Mouse (Mus musculus): ENCODE data around the gene Cptp. TPM values are rescaled to one million over a fixed set of nuclear protein-coding genes. Genes with fewer than 3 reads are reported as not detected.

Gene Cptp
- polyA plus RNA-seq, 1 experiment from 2014 or later: 18.6 TPM

DNA sequence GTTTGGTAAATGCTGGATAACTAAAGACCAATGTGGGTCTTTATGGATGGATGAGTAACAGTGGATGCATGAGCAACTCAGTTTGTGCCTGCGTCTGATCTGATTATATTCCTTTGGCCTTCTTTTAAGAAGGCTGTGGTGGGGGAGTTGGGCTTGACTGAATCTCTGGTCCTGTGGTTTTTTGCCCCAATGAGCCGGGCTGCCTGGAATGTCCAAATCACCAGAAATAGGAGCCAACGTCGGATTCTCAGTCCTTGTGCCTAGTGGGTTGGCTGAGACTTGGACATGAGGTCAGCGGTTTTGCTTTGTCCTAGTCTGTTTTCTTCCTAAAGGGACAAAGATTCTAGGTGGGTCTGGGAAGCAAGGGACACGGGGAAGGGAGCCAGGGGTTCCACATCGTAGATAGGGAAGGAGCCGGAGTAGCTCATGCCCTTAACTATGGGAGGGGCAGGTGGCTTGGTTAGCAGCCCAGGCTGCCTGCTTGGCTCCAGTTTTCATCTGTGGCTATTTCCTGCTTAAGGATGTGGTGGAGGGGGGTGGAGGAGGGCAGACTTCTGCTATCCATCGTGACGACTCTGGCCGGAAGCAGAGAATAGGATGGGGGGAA lies 31.7 kb downstream of the Cptp start:
- H3K4me3 ChIP-seq: 0 out of 2 replicates have a peak overlapping the region, but pooled peaks have one; percentile 8
- H3K27ac ChIP-seq (replicated peaks): no peak overlapping the region
- DNase-seq (ENCODE audit: low spot score): no peak
- 85% methylated on average over 11 of the region's 11 CpGs for WGBS
- H3K4me1 ChIP-seq: peaks cover 60% of the 10 kb centered on the region
- H3K9me3 ChIP-seq: no peaks in the 10 kb centered on the region
- H3K27me3 ChIP-seq (replicated peaks; ENCODE audit: low read depth, poor library complexity, severe bottlenecking): peaks cover 19% of the 10 kb centered on the region
- H3K36me3 ChIP-seq (replicated peaks): peaks cover 30% of the 10 kb centered on the region

DNA sequence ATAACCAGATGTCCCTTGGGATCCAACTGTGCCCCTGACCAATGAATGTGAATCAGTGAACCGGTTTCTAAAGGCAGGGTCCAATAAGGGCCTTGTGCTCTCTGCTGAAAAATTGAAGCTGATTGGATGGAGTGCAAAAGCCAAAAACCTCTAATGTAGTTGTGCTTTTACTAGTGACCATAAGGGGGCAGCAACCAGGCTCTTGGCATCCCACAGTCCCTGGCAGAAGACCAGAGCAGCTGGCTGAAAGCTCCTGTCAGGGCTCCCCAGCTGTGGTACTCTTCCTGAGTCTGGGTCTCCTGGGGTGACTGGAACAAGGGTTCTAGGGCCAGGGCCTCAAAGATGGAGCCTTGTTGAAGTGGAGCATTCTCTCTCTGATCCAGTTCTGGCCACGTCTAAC lies 35.4 kb downstream of the Cptp start:
- DNase-seq (ENCODE audit: low spot score): peak; percentile 76
- Histone ChIP-seq H3K36me3 (replicated peaks) (peaks cover 34% of the 10 kb centered on the region), H3K27me3 (replicated peaks; ENCODE audit: low read depth, poor library complexity, severe bottlenecking) (no peaks in the 10 kb centered on the region), H3K27ac (replicated peaks) (no peak overlapping the region), H3K9me3 (no peaks in the 10 kb centered on the region), H3K4me1 (peaks cover 36% of the 10 kb centered on the region), H3K4me3 (peak overlapping the region; percentile 23; the same call in 1 of the 2 replicates)
- WGBS: 39% methylated on average over 2 of the region's 2 CpGs

GRCm38 (mm10) chr4:155833234-155833633 lies 36.0 kb downstream of the Cptp start:
- no peaks in the 10 kb centered on the region for H3K27me3 ChIP-seq (replicated peaks; ENCODE audit: low read depth, poor library complexity, severe bottlenecking)

GRCm38 (mm10) chr4:155832321-155832720 lies 36.9 kb downstream of the Cptp start:
- DNase-seq (ENCODE audit: low spot score): no peak
- Histone ChIP-seq H3K27me3 (replicated peaks; ENCODE audit: low read depth, poor library complexity, severe bottlenecking) (no peaks in the 10 kb centered on the region), H3K36me3 (replicated peaks) (peaks cover 47% of the 10 kb centered on the region), H3K9me3 (no peaks in the 10 kb centered on the region), H3K4me1 (peaks cover 24% of the 10 kb centered on the region), H3K4me3 (peak overlapping the region; percentile 93), H3K27ac (replicated peaks) (peak overlapping the region; percentile 86)
- WGBS: 56% methylated on average over 10 of the region's 10 CpGs

More at GRCm38 (mm10) chr4:155833234-155833633, 36.0 kb downstream of the Cptp start:
- DNase-seq (ENCODE audit: low spot score): no peak
- Histone ChIP-seq H3K27ac (replicated peaks) (no peak overlapping the region), H3K36me3 (replicated peaks) (peaks cover 38% of the 10 kb centered on the region), H3K9me3 (no peaks in the 10 kb centered on the region), H3K4me1 (peaks cover 31% of the 10 kb centered on the region), H3K4me3 (peak overlapping the region; percentile 93)
- 85% methylated on average over 4 of the region's 4 CpGs for WGBS

DNA sequence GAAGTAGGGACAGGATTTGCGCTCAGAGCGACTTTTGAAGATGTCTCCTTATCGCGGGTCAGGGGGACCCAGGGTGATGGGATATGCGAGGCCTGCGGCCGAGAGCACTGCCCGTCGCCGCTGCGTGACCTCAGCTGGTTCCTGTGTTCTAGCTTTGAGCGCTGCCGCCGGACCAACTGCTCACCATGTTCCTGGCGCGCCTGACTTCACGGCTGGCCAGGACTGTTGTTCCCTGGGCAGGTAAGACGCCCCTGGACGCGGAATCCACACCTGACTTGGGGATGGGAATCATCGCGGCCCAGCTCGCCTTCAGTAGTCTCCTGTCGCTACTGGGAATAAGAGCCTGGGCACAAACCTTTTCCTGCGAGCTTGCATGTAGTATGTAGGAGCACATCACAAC lies 37.4 kb downstream of the Cptp start:
- Histone ChIP-seq H3K4me1 (peaks cover 24% of the 10 kb centered on the region), H3K4me3 (peak overlapping the region; percentile 93), H3K27ac (replicated peaks) (peak overlapping the region; percentile 86), H3K36me3 (replicated peaks) (peaks cover 52% of the 10 kb centered on the region), H3K9me3 (no peaks in the 10 kb centered on the region), H3K27me3 (replicated peaks; ENCODE audit: low read depth, poor library complexity, severe bottlenecking) (no peaks in the 10 kb centered on the region)
- whole genome bisulfite sequencing: 1% methylated on average over 25 of the region's 25 CpGs
- DNase-seq (ENCODE audit: low spot score): no peak

DNA sequence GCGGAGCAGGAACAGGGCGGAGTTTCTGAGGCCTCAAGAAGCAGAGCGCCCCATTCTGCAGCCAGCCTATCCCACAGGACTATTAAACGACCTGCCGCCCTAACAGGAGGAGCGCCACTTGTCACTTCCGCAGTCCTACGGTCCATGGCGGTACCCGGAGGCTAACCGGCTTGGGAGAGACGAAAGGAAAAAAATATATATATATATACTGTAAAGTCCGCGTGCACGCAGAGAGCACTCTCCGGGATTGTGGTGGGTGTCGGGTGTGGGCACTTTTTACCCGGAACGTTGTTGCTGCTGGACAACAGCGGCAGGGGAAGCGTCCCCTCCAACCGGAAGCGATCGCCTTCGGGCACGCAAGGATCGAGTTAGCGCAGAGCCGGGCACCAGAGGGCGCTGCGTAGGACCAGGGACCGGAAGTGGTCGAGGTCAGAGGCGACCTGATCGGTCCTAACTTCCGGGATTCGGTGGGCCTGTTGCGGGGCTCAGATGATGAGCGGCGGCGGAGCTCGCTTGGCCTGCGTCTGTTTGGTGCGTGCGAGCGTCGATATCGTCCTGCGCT lies 38.0 kb downstream of the Cptp start, which contains the start of gene Aurkaip1:
Gene Aurkaip1, plus strand, starts transcription at position 68 of the 562 bp plus-strand sequence.
- Histone ChIP-seq H3K4me1 (peaks cover 24% of the 10 kb centered on the region), H3K36me3 (replicated peaks) (peaks cover 57% of the 10 kb centered on the region), H3K27me3 (replicated peaks; ENCODE audit: low read depth, poor library complexity, severe bottlenecking) (no peaks in the 10 kb centered on the region), H3K27ac (replicated peaks) (peak within 1 kb of the TSS; percentile 86), H3K4me3 (peak within 1 kb of the TSS; percentile 93), H3K9me3 (no peaks in the 10 kb centered on the region)
- WGBS: under 1% methylated on average over 49 of the region's 49 CpGs
- DNase-seq (ENCODE audit: low spot score): peak; percentile 97

- peaks cover 24% of the 10 kb centered on the region for H3K4me1 ChIP-seq
- H3K27ac ChIP-seq (replicated peaks): no peak overlapping the region
- H3K36me3 ChIP-seq (replicated peaks): peaks cover 64% of the 10 kb centered on the region
- 57% methylated on average over 8 of the region's 8 CpGs for WGBS
- peak overlapping the region; percentile 93 for H3K4me3 ChIP-seq
- DNase-seq (ENCODE audit: low spot score): no peak
- H3K9me3 ChIP-seq: no peaks in the 10 kb centered on the region
- no peaks in the 10 kb centered on the region for H3K27me3 ChIP-seq (replicated peaks; ENCODE audit: low read depth, poor library complexity, severe bottlenecking)
Measured at GRCm38 (mm10) chr4:155830596-155830995, 38.6 kb downstream of the Cptp start.

DNA sequence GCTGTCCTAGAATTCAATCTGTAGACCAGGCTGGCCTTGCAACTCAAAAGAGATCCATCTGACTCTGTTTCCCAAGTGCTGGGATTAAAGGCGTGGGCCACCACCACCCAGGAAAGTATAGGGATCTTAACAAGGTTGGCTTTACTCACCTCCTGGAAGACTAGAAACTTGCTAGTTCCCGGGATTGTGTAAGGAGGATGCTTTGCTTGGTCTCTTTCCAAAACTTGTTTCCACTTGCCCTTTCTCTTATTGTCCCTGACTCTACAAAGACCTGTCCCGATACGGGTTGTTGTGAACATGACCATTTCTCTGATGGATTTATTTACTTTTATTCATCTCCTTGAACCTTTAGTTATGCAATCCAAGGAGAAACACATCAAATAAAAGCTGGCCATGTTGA lies 39.4 kb downstream of the Cptp start:
- H3K27ac ChIP-seq (replicated peaks): no peak overlapping the region
- no peak overlapping the region for H3K4me3 ChIP-seq
- H3K36me3 ChIP-seq (replicated peaks): peaks cover 66% of the 10 kb centered on the region
- no peak for DNase-seq (ENCODE audit: low spot score)
- H3K9me3 ChIP-seq: no peaks in the 10 kb centered on the region
- H3K27me3 ChIP-seq (replicated peaks; ENCODE audit: low read depth, poor library complexity, severe bottlenecking): no peaks in the 10 kb centered on the region
- H3K4me1 ChIP-seq: peaks cover 24% of the 10 kb centered on the region
- WGBS: 91% methylated on average over 4 of the region's 4 CpGs

GRCm38 (mm10) chr4:155823443-155823842 lies 45.8 kb downstream of the Cptp start:
- 97% methylated on average over 16 of the region's 16 CpGs for WGBS
- Histone ChIP-seq H3K9me3 (no peaks in the 10 kb centered on the region), H3K4me3 (no peak overlapping the region), H3K4me1 (no peaks in the 10 kb centered on the region), H3K27ac (replicated peaks) (no peak overlapping the region), H3K27me3 (replicated peaks; ENCODE audit: low read depth, poor library complexity, severe bottlenecking) (no peaks in the 10 kb centered on the region), H3K36me3 (replicated peaks) (peaks cover 100% of the 10 kb centered on the region)
- DNase-seq (ENCODE audit: low spot score): no peak

GRCm38 (mm10) chr4:155821025-155821424 lies 48.2 kb downstream of the Cptp start:
- 81% methylated on average over 7 of the region's 7 CpGs for WGBS
- Histone ChIP-seq H3K36me3 (replicated peaks) (peaks cover 100% of the 10 kb centered on the region), H3K9me3 (no peaks in the 10 kb centered on the region), H3K27me3 (replicated peaks; ENCODE audit: low read depth, poor library complexity, severe bottlenecking) (no peaks in the 10 kb centered on the region), H3K4me1 (no peaks in the 10 kb centered on the region), H3K27ac (replicated peaks) (no peak overlapping the region), H3K4me3 (no peak overlapping the region)
- DNase-seq (ENCODE audit: low spot score): peak; percentile 32

DNA sequence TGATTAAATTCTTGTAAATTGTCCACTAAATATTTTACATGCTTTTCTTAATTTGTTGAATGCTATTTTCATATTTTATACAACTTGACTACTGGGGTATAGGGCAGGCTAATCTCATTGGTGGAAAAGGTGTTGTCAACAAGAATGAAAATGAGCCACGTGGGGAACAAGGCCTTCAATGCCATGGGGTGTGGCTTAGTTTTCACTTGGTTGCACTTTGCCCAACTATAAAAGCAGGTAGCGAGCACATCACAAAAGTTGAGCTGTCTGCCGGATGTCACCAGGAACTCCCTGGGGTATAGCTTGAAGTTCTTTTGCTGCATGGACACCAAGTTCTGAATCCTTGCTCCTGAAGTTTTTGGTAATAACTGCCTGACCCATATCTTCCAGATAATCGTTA lies 51.7 kb downstream of the Cptp start:
- no peak overlapping the region for H3K4me3 ChIP-seq
- H3K27ac ChIP-seq (replicated peaks): no peak overlapping the region
- no peaks in the 10 kb centered on the region for H3K9me3 ChIP-seq
- 87% methylated on average over 4 of the region's 4 CpGs for WGBS
- peaks cover 95% of the 10 kb centered on the region for H3K36me3 ChIP-seq (replicated peaks)
- DNase-seq (ENCODE audit: low spot score): no peak
- peaks cover 14% of the 10 kb centered on the region for H3K4me1 ChIP-seq
- no peaks in the 10 kb centered on the region for H3K27me3 ChIP-seq (replicated peaks; ENCODE audit: low read depth, poor library complexity, severe bottlenecking)

Data from embryonic facial prominence, embryonic 10.5 days (tissue).